Mouse (Mus musculus) lung, embryonic 14.5 days (tissue): Measurements from ENCODE around the gene Creb3l1. TPM values are rescaled to one million over a fixed set of nuclear protein-coding genes. Genes with fewer than 3 reads are reported as not detected.

Source experiments
- ATAC-seq: fragments of 200-750 bp; cut with Nextera tagmentation; 2 replicates; pipeline ENCODE4 v1.8.0; 2017; ENCODE audit warnings: mild to moderate bottlenecking, moderate TSS enrichment, moderate library complexity; ENCODE audit not compliant: insufficient read depth
- DNase-seq: peaks from one replicate; pipeline ENCODE4 v3.0.0-alpha.2; 2015
- H3K27ac ChIP-seq: fragments of 300-500 bp; sonication (generic); 2 replicates; pipeline ENCODE4 v1.5.1; 2014; ENCODE audit warnings: low read depth, mild to moderate bottlenecking, moderate library complexity
- H3K27me3 ChIP-seq: fragments of 300-500 bp; sonication (generic); 2 replicates; pipeline ENCODE4 v1.6.1; 2014; ENCODE audit warnings: low read length, control low read depth; ENCODE audit not compliant: insufficient read depth
- H3K36me3 ChIP-seq: fragments of 300-500 bp; sonication (generic); 2 replicates; pipeline ENCODE4 v1.6.1; 2014; ENCODE audit warnings: control low read depth; ENCODE audit not compliant: insufficient read depth
- H3K4me1 ChIP-seq: fragments of 300-500 bp; sonication (generic); 2 replicates; pipeline ENCODE4 v1.6.1; 2014; ENCODE audit warnings: antibody characterized with exemption, control low read depth; ENCODE audit not compliant: insufficient read depth
- H3K4me2 ChIP-seq: fragments of 300-500 bp; sonication (generic); 2 replicates; pipeline ENCODE4 v1.6.1; 2014; ENCODE audit warnings: mild to moderate bottlenecking
- H3K4me3 ChIP-seq: fragments of 300-500 bp; sonication (generic); 2 replicates; pipeline ENCODE4 v1.5.1; 2014; ENCODE audit warnings: low read depth, low read length
- H3K9ac ChIP-seq: fragments of 300-500 bp; sonication (generic); 2 replicates; pipeline ENCODE4 v1.6.1; 2014
- H3K9me3 ChIP-seq: fragments of 300-500 bp; sonication (generic); 2 replicates; pipeline ENCODE4 v1.6.1; 2016; ENCODE audit warnings: low read depth, low read length, control low read depth
- CTCF ChIP-seq: IDR thresholded peaks from 2 replicates; pipeline ENCODE4 v1.5.1; 2016; ENCODE audit warnings: antibody characterized with exemption, low read depth
- WGBS: fragments of 180-500 bp; shearing (Covaris S2); extraction: QIAGEN DNeasy Blood & Tissue Kit; methylation state at CpG from one replicate; pipeline ENCODE4 v1.1.7; 2014; 5-methylcytosine and 5-hydroxymethylcytosine counted together
- polyA plus RNA-seq: library from polyadenylated mRNA; unstranded; fragments of >200 nt; fragmentation: Nextera tagmentation; extraction: Ambion mirVana; gene quantifications from 2 replicates; pipeline ENCODE4 v1.2.1, GENCODE M21; 2014

Gene Creb3l1
- polyA plus RNA-seq, 1 experiment from 2014 or later = 18.6 TPM

- peaks cover 9% of the 10 kb centered on the region for H3K4me1 ChIP-seq
Measured at GRCm38 (mm10) chr2:91965417-91965816, 58.9 kb downstream of the Creb3l1 start.

GRCm38 (mm10) chr2:91964610-91965204 lies 59.6 kb downstream of the Creb3l1 start:
- peak overlapping the region; percentile 51 for H3K27ac ChIP-seq
- 0 out of 2 replicates have a peak, but pooled peaks cover 3% of the 10 kb centered on the region for H3K36me3 ChIP-seq
- WGBS = 54% methylated on average over 3 of the region's 3 CpGs
- H3K9me3 ChIP-seq = no peaks in the 10 kb centered on the region
- H3K9ac ChIP-seq = peak overlapping the region; percentile 48; the same call in 1 of the 2 replicates
- no peaks in the 10 kb centered on the region for H3K27me3 ChIP-seq
- peak overlapping the region; percentile 87 for H3K4me3 ChIP-seq
- ATAC-seq (no peak), DNase-seq (no peak)
- peak overlapping the region; percentile 95 for H3K4me2 ChIP-seq
- no peak for TF ChIP-seq CTCF
- H3K4me1 ChIP-seq = peaks cover 9% of the 10 kb centered on the region

More at GRCm38 (mm10) chr2:91965417-91965816, 58.9 kb downstream of the Creb3l1 start:
- Histone ChIP-seq H3K36me3 (no peaks in the 10 kb centered on the region), H3K27me3 (no peaks in the 10 kb centered on the region), H3K4me2 (peak overlapping the region; percentile 95), H3K9me3 (no peaks in the 10 kb centered on the region), H3K4me3 (peak overlapping the region; percentile 87), H3K9ac (peak overlapping the region; percentile 48), H3K27ac (peak overlapping the region; percentile 51; the same call in 1 of the 2 replicates)
- DNase-seq = peak; percentile 73
- no peak for TF ChIP-seq CTCF
- ATAC-seq = peak; percentile 6; the same call in 1 of the 2 replicates
- WGBS = 10% methylated on average over 20 of the region's 20 CpGs

GRCm38 (mm10) chr2:91963443-91963932 lies 60.8 kb downstream of the Creb3l1 start:
- Histone ChIP-seq H3K36me3 (0 out of 2 replicates have a peak, but pooled peaks cover 8% of the 10 kb centered on the region), H3K27me3 (no peaks in the 10 kb centered on the region), H3K27ac (peak overlapping the region; percentile 73), H3K4me3 (peak overlapping the region; percentile 87), H3K4me1 (peaks cover 9% of the 10 kb centered on the region), H3K9ac (peak overlapping the region; percentile 85), H3K4me2 (peak overlapping the region; percentile 95), H3K9me3 (no peaks in the 10 kb centered on the region)
- TF ChIP-seq CTCF = peak; percentile 75
- WGBS = 1% methylated on average over 55 of the region's 57 CpGs
- ATAC-seq = peak; percentile 94
- DNase-seq = peak; percentile 97

GRCm38 (mm10) chr2:91962864-91963401 lies 61.4 kb downstream of the Creb3l1 start:
- Histone ChIP-seq H3K4me3 (peak overlapping the region; percentile 87), H3K4me1 (peaks cover 11% of the 10 kb centered on the region), H3K4me2 (peak overlapping the region; percentile 95), H3K27me3 (no peaks in the 10 kb centered on the region), H3K36me3 (0 out of 2 replicates have a peak, but pooled peaks cover 8% of the 10 kb centered on the region), H3K27ac (peak overlapping the region; percentile 73), H3K9ac (peak overlapping the region; percentile 85), H3K9me3 (no peaks in the 10 kb centered on the region)
- peak; percentile 38 for DNase-seq
- ATAC-seq = peak; percentile 31; the same call in 1 of the 2 replicates
- TF ChIP-seq CTCF = no peak
- WGBS = under 1% methylated on average over 39 of the region's 39 CpGs

- 48% methylated on average over 4 of the region's 4 CpGs for WGBS
- ATAC-seq = no peak
- Histone ChIP-seq H3K36me3 (0 out of 2 replicates have a peak, but pooled peaks cover 8% of the 10 kb centered on the region), H3K4me1 (peaks cover 18% of the 10 kb centered on the region), H3K27me3 (no peaks in the 10 kb centered on the region), H3K9ac (peak overlapping the region; percentile 85), H3K27ac (0 out of 2 replicates have a peak overlapping the region, but pooled peaks have one; percentile 73), H3K4me3 (peak overlapping the region; percentile 87), H3K9me3 (no peaks in the 10 kb centered on the region), H3K4me2 (peak overlapping the region; percentile 95)
- no peak for TF ChIP-seq CTCF
- no peak for DNase-seq
Measured at GRCm38 (mm10) chr2:91961901-91962761, 62.2 kb downstream of the Creb3l1 start.

- peaks cover 25% of the 10 kb centered on the region for H3K4me1 ChIP-seq
- WGBS = 91% methylated on average over 5 of the region's 5 CpGs
- no peak overlapping the region for H3K9ac ChIP-seq
Measured at GRCm38 (mm10) chr2:91960459-91960858, 63.8 kb downstream of the Creb3l1 start.

More at GRCm38 (mm10) chr2:91960459-91960858, 63.8 kb downstream of the Creb3l1 start:
- H3K27me3 ChIP-seq = no peaks in the 10 kb centered on the region
- DNase-seq (no peak), ATAC-seq (no peak)
- H3K27ac ChIP-seq = no peak overlapping the region
- 0 out of 2 replicates have a peak, but pooled peaks cover 8% of the 10 kb centered on the region for H3K36me3 ChIP-seq
- TF ChIP-seq CTCF = no peak
- H3K9me3 ChIP-seq = no peaks in the 10 kb centered on the region
- H3K4me3 ChIP-seq = no peak overlapping the region
- no peak overlapping the region for H3K4me2 ChIP-seq
